Mouse (Mus musculus): ENCODE data around the gene Gm813.

Gene Gm813

DNA sequence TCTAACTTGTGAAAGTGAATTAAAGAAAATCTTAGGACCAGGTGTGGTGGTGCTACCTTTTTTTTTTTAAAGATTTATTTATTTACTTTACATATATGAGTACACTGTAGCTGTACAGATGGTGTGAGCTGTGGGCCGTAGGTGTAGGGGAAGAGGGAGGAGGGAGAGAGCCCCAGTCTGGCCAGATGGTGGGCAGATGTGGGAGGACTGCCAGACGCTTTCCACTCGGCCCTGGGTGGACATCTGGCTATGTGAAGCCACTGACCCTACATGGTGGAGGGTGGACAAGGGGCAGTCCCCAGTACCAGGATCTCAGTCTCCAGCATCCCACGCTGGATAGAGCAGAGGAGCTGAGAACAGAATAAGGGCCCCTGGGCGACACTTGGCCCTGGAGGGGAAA is 9.7 kb downstream of the Gm813 start:
- DNase-seq (ENCODE audit: low read depth, low spot score): no peak

DNA sequence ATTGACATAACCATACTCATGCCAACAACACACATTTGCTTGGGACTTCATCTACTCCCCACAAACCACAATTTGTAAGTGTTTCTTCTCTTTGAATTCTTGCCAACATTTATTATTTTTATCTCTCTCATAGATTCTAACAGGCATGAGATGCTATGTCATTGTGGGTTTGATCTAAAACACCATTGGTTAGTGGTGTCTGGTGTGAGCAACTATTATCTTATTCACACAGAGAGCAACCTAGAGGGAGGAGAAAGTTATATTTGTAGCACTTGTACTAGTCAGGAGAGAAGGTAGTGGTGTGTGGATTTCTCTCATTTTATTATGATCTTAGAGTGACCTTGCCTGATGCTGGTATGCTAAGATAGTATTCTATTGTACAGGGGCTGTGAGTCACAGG is 12.1 kb downstream of the Gm813 start:
- no peak for DNase-seq (ENCODE audit: low read depth, low spot score)

DNA sequence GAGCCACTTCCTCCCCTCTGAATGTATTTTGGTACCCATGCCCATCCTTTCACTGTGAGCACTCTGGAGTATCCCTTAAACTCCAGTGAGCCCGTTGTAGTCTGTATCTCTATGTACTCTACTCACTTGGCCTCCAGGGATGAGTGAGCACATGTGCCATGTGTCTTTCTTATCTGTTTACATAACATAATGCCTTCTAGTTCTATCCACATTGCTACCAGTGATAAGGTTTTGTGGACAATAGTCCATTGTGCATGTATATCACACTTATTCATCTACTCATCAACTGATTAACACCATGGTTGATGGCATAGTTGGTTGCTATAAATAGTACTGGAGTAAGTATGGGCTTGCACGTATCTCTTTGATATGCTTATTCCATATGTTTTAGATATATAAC is 12.9 kb downstream of the Gm813 start:
- DNase-seq (ENCODE audit: low read depth, low spot score): no peak

DNA sequence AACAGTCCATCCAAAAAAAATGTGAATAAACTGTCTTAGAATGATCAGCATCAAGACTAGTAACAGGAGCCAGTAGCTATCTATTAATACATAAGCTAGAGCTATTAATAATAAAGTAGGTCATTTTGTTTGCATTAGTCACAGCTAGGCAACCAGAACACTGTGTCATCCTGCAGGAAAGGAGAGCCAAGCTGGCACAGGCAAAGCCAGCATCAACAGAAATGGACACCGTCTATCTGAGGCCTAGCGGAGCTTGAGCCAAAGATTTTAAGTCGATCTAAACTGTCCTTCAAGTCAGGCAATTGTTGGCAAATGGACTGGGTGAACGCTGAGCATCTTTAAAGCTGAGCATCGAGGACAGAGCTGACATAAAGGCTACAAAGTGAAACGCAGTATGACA is 15.9 kb downstream of the Gm813 start:
- DNase-seq (ENCODE audit: low read depth, low spot score): no peak

DNA sequence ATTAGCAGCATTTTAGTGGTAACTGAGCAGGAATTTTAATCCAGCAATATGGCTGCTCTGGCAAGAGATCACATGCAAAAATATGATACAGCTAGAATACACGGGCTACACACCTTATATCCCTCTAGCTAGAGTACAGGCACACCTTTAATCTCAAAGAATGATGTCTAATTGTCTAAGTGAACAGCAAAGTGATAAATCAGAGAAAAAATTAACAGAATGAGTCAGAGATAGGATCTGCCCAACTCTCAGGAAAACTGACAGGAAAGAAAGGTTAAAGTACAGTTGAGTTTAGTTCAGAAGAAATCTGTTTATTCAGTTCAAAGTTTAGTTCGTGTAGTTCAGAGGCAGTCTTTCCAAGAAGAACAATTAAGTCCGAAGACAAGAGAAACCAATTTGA is 25.5 kb downstream of the Gm813 start:
- no peak for DNase-seq (ENCODE audit: low read depth, low spot score)

DNA sequence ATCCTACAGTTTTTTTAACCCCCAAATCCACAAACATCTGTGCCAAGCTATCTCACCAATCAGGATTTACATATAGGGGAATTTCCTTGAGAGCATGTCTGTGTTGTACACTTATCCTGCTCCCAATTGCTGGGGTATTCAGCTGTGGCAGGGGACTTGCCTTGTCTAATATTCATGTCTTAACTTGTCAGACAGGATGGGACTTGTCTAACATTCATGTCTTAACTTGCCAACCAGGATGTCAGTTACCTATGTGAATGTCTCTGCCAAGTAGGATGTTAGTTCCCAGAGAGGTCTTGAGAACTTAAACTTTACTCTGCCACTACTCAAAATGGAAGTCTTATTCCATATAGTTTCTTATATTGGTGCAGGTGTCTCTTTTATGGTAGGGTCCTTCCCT is 27.3 kb downstream of the Gm813 start:
- DNase-seq (ENCODE audit: low read depth, low spot score): no peak

DNA sequence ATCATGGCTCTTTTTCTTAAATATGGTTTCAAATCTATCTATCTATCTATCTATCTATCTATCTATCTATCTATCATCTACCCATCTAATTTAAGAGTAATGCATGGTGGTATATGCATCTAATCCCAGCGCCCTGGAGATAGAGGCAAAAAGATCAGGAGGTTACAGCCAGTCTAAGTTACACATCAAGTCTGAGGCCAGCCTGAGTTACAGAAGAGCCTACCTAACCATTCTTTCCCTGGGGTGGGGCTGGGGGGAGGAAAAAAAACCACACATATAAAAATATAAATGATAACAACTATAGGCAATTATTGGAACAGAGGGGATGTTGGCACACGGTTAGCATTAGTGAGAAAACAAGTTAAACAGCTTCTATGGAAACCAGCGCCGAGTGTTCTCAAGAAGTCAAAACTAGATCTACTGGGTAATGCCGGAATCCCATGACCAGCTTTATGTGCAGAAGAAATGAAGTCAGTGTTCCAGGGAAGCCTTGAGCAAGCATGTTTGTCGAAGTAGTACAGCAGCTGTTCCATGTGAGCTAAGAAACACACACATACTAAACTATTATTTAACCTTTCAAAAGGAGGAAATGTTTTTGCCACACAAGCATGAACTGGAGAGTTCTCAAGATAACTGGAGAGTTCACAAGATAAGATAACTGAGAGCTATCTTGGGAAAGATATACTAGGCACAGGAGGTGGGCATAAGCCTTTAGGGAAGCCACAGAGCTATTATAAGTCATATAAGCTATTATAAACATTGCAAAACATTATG is 42.6 kb downstream of the Gm813 start:
- DNase-seq (ENCODE audit: low read depth, low spot score): no peak

DNA sequence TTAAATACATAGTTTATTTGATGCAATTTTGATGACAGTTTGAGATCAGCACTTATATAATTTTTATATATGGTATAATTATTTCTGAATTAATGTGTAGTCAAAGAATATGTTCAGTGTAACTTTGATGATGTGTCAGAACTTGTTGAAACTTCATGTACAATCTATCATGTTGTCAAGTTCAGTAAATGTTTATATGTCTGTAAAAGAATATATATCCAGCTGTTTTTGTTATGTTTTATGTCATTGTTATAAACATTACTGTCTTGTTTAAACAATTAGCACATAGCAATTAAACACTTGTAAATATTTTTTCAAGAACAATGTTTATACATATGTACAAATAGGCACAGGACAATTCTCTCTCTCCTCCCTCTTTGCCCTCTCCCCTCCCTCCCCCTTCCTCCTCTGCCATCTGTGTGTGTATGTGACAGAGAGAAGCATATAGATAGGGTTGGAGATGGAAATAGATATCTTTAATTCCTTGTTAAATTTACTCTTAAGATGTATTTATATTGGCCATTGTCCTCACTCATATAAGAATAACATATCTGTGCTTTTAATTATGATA is 46.0 kb downstream of the Gm813 start:
- no peak for DNase-seq (ENCODE audit: low read depth, low spot score)

Data from CD4-positive helper T cell, adult 2 months (primary cell).